Mouse (Mus musculus) NIH3T3 (cell line): ENCODE measurements around the gene Dnali1.

Experiments used
- DNase-seq: peaks from one replicate; pipeline ENCODE4 v3.0.0-alpha.2; 2012; ENCODE audit warnings: low read depth

Dnali1 gene

GRCm38 (mm10) chr4:125029891-125030614 is 35.5 kb downstream of the Dnali1 start:
- DNase-seq = peak; percentile 98

GRCm38 (mm10) chr4:125020780-125021538 is 44.5 kb downstream of the Dnali1 start:
- peak; percentile 87 for DNase-seq

- DNase-seq = no peak
Observed at GRCm38 (mm10) chr4:125017431-125017830, 48.1 kb downstream of the Dnali1 start.

GRCm38 (mm10) chr4:125015806-125016635 is 49.5 kb downstream of the Dnali1 start, which contains the start of gene Gnl2:
Gene Gnl2, plus strand, starts transcription at chr4:125016585.
- DNase-seq = peak; percentile 82

- no peak for DNase-seq
Observed at GRCm38 (mm10) chr4:125008712-125009111, 56.8 kb downstream of the Dnali1 start.

- no peak for DNase-seq
Observed at GRCm38 (mm10) chr4:125008220-125008619, 57.3 kb downstream of the Dnali1 start.

GRCm38 (mm10) chr4:125007460-125007859 is 58.0 kb downstream of the Dnali1 start:
- no peak for DNase-seq
